Mouse (Mus musculus): ENCODE results near the gene Fance.
"Not testable (repeated sequence)": the region's sequence is repeated elsewhere in the genome, so short reads cannot be mapped to it uniquely, and the experiment has no call there.

The Fance gene

GRCm38 (mm10) chr17:28325751-28326150, 12.4 kb downstream of the Fance start:
- in situ Hi-C loops (cut with MboI, MseI), result no loop called here

GRCm38 (mm10) chr17:28326951-28327350, 13.6 kb downstream of the Fance start:
- in situ Hi-C loops (cut with MboI, MseI), result no loop called here

GRCm38 (mm10) chr17:28327673-28328325, 14.5 kb downstream of the Fance start:
- in situ Hi-C loops (cut with MboI, MseI), result no loop called here

GRCm38 (mm10) chr17:28328366-28328928, 15.1 kb downstream of the Fance start, which contains the start of gene Rpl10a:
Rpl10a (plus strand) TSS chr17:28328471.
- in situ Hi-C loops (cut with MboI, MseI), result no loop called here

- in situ Hi-C loops (cut with MboI, MseI), result no loop called here
Observed at GRCm38 (mm10) chr17:28328946-28329345, 15.6 kb downstream of the Fance start.

- in situ Hi-C loops (cut with MboI, MseI), result no loop called here
Observed at GRCm38 (mm10) chr17:28329503-28330231, 16.3 kb downstream of the Fance start.

GRCm38 (mm10) chr17:28330232-28330546, 16.9 kb downstream of the Fance start:
- in situ Hi-C loops (cut with MboI, MseI), result no loop called here

GRCm38 (mm10) chr17:28330590-28330989, 17.3 kb downstream of the Fance start:
- in situ Hi-C loops (cut with MboI, MseI), result not testable (repeated sequence)

- in situ Hi-C loops (cut with MboI, MseI), result no loop called here
Observed at GRCm38 (mm10) chr17:28331241-28332112, 18.2 kb downstream of the Fance start.

GRCm38 (mm10) chr17:28332113-28332914, 19.0 kb downstream of the Fance start:
- in situ Hi-C loops (cut with MboI, MseI), result no loop called here

- in situ Hi-C loops (cut with MboI, MseI), result no loop called here
Observed at GRCm38 (mm10) chr17:28332915-28333546, 19.7 kb downstream of the Fance start.

GRCm38 (mm10) chr17:28335267-28335666, 21.9 kb downstream of the Fance start:
- in situ Hi-C loops (cut with MboI, MseI), result no loop called here

GRCm38 (mm10) chr17:28337547-28337946, 24.2 kb downstream of the Fance start:
- in situ Hi-C loops (cut with MboI, MseI), result no loop called here

GRCm38 (mm10) chr17:28340578-28340977, 27.3 kb downstream of the Fance start:
- in situ Hi-C loops (cut with MboI, MseI), result no loop called here

- in situ Hi-C loops (cut with MboI, MseI), result no loop called here
Observed at GRCm38 (mm10) chr17:28341091-28341490, 27.8 kb downstream of the Fance start.

- in situ Hi-C loops (cut with MboI, MseI), result no loop called here
Observed at GRCm38 (mm10) chr17:28344050-28344607, 30.8 kb downstream of the Fance start.

- in situ Hi-C loops (cut with MboI, MseI), result no loop called here
Observed at GRCm38 (mm10) chr17:28344670-28345069, 31.4 kb downstream of the Fance start.

- in situ Hi-C loops (cut with MboI, MseI), result no loop called here
Observed at GRCm38 (mm10) chr17:28345271-28345721, 32.0 kb downstream of the Fance start.

GRCm38 (mm10) chr17:28345882-28346281, 32.6 kb downstream of the Fance start:
- in situ Hi-C loops (cut with MboI, MseI), result no loop called here

GRCm38 (mm10) chr17:28347327-28347726, 34.0 kb downstream of the Fance start:
- in situ Hi-C loops (cut with MboI, MseI), result no loop called here
